Mouse (Mus musculus): Measurements from ENCODE around the gene Nodal.
A peak's percentile ranks its signal among the peaks of the same experiment; 100 is the strongest.
"Not testable (repeated sequence)": the region's sequence is repeated elsewhere in the genome, so short reads cannot be mapped to it uniquely, and the experiment has no call there.

Gene Nodal

DNA sequence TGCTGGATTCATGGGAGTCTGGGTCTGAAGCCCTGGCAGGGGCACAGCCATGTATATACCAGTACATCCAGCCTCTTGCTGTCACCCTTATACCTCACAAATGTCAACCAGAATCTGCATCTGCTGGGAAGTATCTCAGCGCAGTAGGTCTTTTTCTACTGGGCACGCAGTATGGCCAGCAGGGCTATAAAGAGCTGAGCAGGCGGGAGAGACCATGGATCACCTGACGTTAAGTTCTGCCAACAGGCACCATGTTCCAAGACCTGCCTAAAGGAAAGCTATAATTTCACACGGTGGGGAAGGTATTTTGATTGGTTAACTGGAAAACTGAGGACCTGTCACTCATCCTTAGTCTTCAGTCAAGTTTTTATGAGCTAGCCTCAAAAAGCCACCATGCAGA, 11.3 kb downstream of the Nodal start:
- no peak for DNase-seq (ENCODE audit: low read depth, low spot score)

GRCm38 (mm10) chr10:61431375-61431774, 13.6 kb downstream of the Nodal start:
- no peak for DNase-seq (ENCODE audit: low read depth, low spot score)

DNA sequence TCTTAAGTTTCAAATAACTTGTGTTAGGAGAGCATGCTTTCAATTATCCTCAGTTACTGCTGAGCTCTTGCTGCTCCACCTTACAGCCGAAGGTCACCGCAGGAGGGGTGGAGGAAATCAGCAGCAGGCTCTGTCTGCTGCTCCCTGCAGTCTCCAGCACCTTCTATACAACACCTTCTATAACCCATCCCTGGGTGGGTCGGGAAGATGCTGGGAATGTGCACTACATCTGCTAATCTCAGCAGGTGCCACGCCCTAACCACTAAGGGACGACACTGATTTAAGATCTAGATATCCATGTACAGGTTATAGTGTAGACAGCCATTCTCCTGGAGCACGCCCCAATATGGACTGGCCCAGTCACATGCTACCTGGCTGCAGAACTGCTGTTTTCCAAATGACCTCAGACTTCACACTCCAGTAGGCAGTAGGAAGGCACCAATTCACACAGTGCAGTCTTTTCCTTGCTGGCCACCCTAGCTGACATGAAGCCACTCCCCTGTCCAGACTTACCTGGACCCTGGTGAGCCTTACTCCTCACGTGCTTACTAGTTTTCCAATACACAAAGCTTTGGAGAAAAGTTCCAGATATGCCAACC, 22.5 kb downstream of the Nodal start:
- DNase-seq (ENCODE audit: low read depth, low spot score): peak; percentile 54

- DNase-seq (ENCODE audit: low read depth, low spot score): no peak
Measured at GRCm38 (mm10) chr10:61443456-61443855, 25.7 kb downstream of the Nodal start.

- DNase-seq (ENCODE audit: low read depth, low spot score): no peak
Measured at GRCm38 (mm10) chr10:61443876-61444275, 26.1 kb downstream of the Nodal start.

DNA sequence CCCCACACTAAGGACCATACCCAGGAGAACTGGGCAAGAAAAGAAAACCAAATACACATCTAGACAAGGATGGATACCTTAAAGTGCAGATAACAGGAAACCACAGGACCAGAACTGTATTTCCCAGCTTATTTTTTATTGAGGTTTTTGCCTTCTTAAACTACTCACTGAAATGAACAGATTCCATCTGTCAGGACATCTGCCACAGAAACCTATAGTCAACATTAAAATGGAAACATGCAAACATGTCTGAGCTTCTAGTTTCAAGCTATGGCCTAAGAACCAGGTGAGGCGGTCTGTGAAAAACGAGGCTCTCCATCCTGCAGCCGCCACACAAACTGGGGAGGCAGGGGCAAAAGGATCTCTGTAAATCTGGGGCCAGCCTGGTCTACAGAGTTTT, 27.2 kb downstream of the Nodal start:
- no peak for DNase-seq (ENCODE audit: low read depth, low spot score)

- no peak for DNase-seq (ENCODE audit: low read depth, low spot score)
Measured at GRCm38 (mm10) chr10:61447581-61448353, 30.0 kb downstream of the Nodal start.

GRCm38 (mm10) chr10:61448834-61449233, 31.1 kb downstream of the Nodal start:
- DNase-seq (ENCODE audit: low read depth, low spot score): no peak

DNA sequence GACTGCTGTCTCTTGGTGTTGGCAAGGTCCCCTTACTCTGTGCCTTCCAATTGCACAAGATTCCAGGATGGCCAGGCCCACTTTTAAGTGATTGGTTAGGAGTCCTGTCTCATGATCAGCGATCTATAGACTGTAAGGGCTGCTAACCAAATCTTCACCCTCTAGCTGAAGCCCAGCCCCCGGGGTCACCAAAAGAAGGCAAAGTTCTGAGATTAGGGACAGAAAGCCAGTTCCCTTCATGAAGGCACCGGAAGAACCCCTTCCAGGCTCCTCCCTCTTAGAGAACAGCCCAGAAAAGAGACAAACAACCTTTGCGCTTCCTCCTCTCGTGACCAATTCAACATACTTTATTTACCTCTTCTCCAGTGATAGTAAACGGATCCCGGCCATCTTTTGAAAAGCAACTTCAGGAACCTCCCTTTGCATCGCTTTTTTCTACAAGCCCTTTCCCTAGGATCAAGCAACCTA, 33.7 kb downstream of the Nodal start:
- peak; percentile 79 for DNase-seq (ENCODE audit: low read depth, low spot score)

DNA sequence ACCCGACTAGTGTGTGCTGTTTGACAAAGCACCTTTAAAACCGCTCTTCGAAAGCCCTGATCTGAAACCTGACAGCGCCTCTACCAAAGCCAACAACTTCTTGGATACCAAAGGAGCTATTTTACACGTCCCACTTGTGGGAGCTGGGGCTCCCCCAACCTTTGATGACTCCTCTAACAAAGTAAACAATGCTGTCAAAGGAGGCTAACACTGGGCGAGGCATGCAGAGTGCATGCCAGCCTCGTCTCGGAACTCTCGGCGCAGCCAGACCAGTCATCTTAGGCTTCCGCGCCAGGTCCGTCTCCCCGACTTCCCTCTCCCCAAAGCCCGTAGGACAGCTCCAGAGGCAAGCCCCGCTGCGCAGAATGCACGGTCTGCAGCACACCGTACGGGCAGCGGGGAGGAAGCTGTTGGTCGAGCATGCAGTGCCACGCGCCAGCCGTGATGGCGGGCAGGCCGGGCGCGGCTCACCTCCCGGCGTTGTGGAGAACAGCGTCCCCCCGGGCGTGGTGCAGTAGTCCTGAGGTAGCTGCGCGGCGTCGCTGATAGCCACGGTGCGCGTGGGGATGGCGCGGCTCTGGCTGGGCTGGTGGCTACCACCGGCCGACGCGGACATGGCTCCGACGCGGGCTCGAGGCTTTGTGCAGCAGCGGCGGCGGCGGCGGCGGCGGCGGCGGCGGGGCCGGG, 34.3 kb downstream of the Nodal start:
- DNase-seq (ENCODE audit: low read depth, low spot score): peak; percentile 38

GRCm38 (mm10) chr10:61452645-61453044, 34.9 kb downstream of the Nodal start, which contains the start of gene Eif4ebp2:
Gene Eif4ebp2 (minus strand): TSS chr10:61452661.
- peak; percentile 98 for DNase-seq (ENCODE audit: low read depth, low spot score)

GRCm38 (mm10) chr10:61453171-61453570, 35.4 kb downstream of the Nodal start:
- not testable (repeated sequence) for DNase-seq (ENCODE audit: low read depth, low spot score)

DNA sequence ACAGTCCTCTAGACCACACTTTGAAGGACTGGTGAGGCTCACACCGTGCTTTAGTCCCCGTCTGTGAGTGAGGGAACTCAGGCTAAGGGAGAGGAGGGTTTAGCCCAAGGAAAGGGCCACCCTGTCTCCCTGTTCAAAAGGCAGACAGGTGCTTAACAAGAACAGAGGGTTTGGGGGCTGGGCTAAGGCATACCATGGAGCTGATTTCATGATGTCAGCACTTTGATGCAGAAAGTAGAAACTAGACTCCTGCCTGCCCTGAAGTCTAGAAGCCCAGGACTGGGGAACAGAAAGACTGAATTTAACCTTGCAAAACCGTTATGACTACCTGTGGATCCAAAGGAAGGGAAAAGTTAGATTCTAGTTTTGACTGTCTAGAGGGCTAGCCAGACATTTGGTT, 39.4 kb downstream of the Nodal start:
- peak; percentile 68 for DNase-seq (ENCODE audit: low read depth, low spot score)

DNA sequence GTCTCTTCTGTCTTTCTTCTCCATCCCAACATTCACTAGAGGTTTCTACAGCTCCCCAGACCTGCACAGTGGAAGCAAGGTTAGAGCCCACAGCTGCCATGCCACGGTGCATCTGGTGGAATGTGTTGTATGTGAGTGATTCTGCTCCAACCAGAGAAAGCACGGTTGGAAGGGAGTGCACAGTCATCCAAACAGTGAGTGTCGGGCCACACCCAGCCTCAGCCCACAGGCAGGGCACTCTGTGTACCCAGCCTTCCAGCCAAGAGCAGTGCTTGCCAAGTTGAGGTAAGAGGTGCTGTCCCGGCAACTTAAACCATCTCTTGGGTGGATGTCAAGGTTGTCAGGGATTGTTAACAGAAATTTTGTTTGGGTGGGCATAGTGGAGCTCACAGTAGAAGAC, 47.2 kb downstream of the Nodal start:
- DNase-seq (ENCODE audit: low read depth, low spot score): no peak

DNA sequence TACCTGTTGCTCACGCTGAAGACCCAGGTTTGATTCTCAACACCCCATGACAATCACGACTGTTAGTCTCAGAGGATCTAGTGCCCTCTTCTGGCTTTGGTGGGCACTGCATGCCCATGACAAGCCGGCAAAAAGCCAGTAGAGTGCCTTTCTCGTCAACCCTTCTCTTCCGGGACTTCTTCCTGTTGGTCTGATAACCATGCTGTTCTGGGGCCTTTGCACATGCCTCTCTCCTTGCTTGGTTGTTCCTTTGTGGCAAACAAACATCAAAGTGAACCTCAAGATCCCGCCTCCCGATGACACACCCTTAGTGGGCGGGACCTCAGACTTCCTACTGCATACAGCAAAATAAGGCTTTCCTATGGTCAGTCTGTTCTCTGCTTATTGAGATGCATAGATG, 48.5 kb downstream of the Nodal start:
- DNase-seq (ENCODE audit: low read depth, low spot score): peak; percentile 75

GRCm38 (mm10) chr10:61466873-61467272, 49.1 kb downstream of the Nodal start:
- DNase-seq (ENCODE audit: low read depth, low spot score): peak; percentile 81

DNA sequence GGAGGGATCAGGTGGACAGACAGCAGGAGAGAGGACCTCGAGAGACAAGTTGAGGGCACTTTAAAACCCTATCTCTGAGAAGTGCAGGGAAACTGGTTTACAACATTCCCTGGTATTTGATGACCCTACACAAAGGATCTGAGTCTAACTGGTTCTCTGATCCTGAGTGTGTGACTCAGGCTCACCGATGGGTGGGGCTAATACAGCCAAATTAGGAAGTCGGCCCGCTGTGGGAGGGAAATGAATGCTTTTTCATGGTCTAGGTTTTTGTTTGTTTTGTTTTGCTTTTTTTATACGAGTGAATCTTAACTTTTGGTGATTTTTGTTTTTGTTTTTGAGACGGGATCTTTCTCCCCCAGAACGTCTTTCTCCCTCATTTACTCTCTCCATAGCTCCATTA, 51.1 kb downstream of the Nodal start:
- peak; percentile 74 for DNase-seq (ENCODE audit: low read depth, low spot score)

GRCm38 (mm10) chr10:61473640-61474039, 55.9 kb downstream of the Nodal start:
- no peak for DNase-seq (ENCODE audit: low read depth, low spot score)

GRCm38 (mm10) chr10:61474344-61474743, 56.6 kb downstream of the Nodal start:
- DNase-seq (ENCODE audit: low read depth, low spot score): no peak

All from R1 (cell line).